Mouse (Mus musculus) heart, embryonic 13.5 days (tissue): ENCODE data around the gene Klhl32. TPM values are rescaled to one million over a fixed set of nuclear protein-coding genes. Genes with fewer than 3 reads are reported as not detected.

Experiments used
- ATAC-seq: fragments of 200-750 bp; cut with Nextera tagmentation; 2 replicates; pipeline ENCODE4 v1.8.0; 2017; ENCODE audit warnings: moderate TSS enrichment; ENCODE audit not compliant: insufficient number of reproducible peaks, low FRiP score, low TSS enrichment; ENCODE audit errors: extremely low read depth
- H3K27ac ChIP-seq: fragments of 300-500 bp; sonication (generic); replicated peaks from 2 replicates; pipeline ENCODE4 v1.5.1; 2015; ENCODE audit warnings: moderate library complexity, mild to moderate bottlenecking, inconsistent platforms
- H3K27me3 ChIP-seq: fragments of 300-500 bp; sonication (generic); replicated peaks from 2 replicates; pipeline ENCODE4 v1.6.1; 2015; ENCODE audit warnings: mild to moderate bottlenecking, inconsistent platforms
- H3K36me3 ChIP-seq: fragments of 300-500 bp; sonication (generic); 2 replicates; pipeline ENCODE4 v1.6.1; 2015; ENCODE audit warnings: mild to moderate bottlenecking, inconsistent platforms
- H3K4me1 ChIP-seq: fragments of 300-500 bp; sonication (generic); 2 replicates; pipeline ENCODE4 v1.6.1; 2015; ENCODE audit warnings: inconsistent platforms
- H3K4me2 ChIP-seq: fragments of 300-500 bp; sonication (generic); 2 replicates; pipeline ENCODE4 v1.6.1; 2015; ENCODE audit warnings: inconsistent platforms, mild to moderate bottlenecking, moderate library complexity
- H3K4me3 ChIP-seq: fragments of 300-500 bp; sonication (generic); 2 replicates; pipeline ENCODE4 v1.5.1; 2015; ENCODE audit warnings: moderate library complexity, mild to moderate bottlenecking, inconsistent platforms
- H3K9ac ChIP-seq: fragments of 300-500 bp; sonication (generic); 2 replicates; pipeline ENCODE4 v1.6.1; 2015; ENCODE audit warnings: inconsistent platforms, mild to moderate bottlenecking, moderate library complexity
- H3K9me3 ChIP-seq: fragments of 300-500 bp; sonication (generic); 2 replicates; pipeline ENCODE4 v1.6.1; 2016; ENCODE audit warnings: inconsistent platforms
- WGBS: fragments of 180-500 bp; shearing (Covaris S2); methylation state at CpG from one replicate; pipeline ENCODE4 v1.1.7; 2015; ENCODE audit warnings: mixed read lengths; 5-methylcytosine and 5-hydroxymethylcytosine counted together
- polyA plus RNA-seq: library from polyadenylated mRNA; unstranded; fragments of >200 nt; fragmentation: Nextera tagmentation; extraction: Ambion mirVana; gene quantifications from 2 replicates; pipeline ENCODE4 v1.2.1, GENCODE M21; 2015

The Klhl32 gene
- polyA plus RNA-seq, 1 experiment from 2014 or later, result 2.9 TPM

DNA sequence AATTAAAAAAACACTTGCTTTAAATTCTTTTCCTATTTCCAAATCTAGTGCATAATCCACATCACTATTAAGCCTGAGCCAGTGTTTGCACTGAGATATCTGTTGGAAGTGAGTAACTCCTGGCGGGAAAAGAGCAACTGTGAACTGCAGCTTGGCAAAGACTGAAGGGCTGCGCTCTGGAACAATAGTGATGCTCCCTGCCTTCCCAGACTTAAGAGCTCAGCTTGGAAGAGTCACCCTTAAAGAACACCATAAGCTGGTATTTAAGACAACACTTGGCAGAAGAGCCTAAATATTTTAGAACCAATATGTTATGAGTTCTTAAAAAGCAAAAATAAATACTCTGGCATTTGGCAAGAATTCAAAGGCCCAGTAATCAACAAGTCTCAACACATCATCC is 55.7 kb downstream of the Klhl32 start:
- no peak overlapping the region for H3K9ac ChIP-seq
- H3K27ac ChIP-seq, result no peak overlapping the region
- H3K4me2 ChIP-seq, result no peak overlapping the region
- H3K9me3 ChIP-seq, result no peaks in the 10 kb centered on the region
- ATAC-seq, result no peak
- no peaks in the 10 kb centered on the region for H3K36me3 ChIP-seq
- H3K4me3 ChIP-seq, result no peak overlapping the region
- WGBS, result 84% methylated on average over 2 of the region's 2 CpGs
- no peaks in the 10 kb centered on the region for H3K27me3 ChIP-seq
- peaks cover 13% of the 10 kb centered on the region; the same call in 1 of the 2 replicates for H3K4me1 ChIP-seq

DNA sequence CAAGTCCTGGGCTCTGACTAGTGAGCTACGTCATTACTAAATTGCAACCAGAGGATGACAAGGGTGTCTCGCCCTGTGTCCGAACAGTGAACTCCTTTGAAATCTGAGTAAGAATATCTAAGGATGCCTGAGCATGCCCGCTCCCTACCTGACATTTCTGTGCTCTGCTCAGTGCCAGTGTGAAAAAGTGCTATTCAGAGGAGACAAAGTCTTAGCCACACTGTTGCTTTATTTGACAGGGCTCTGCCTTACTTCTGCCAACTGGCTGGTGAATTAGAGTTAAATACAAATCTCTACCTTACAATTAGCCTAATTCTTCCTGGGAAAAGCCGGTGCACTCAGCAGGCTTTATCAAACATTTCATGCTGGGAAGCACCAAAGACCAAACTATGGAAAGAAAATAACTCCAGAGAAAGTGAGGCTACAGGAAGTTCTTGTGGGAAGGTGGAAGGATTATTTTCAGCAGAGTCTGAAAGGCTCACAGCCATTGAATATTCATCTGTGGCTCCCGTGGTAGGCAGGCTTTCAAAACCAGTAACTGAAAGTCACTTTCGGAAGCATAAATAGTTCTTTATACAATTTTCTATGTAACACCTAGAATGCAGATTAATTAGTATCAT is 57.1 kb downstream of the Klhl32 start:
- Histone ChIP-seq H3K9me3 (no peaks in the 10 kb centered on the region), H3K9ac (no peak overlapping the region), H3K4me2 (no peak overlapping the region), H3K4me3 (no peak overlapping the region), H3K36me3 (no peaks in the 10 kb centered on the region), H3K27ac (no peak overlapping the region), H3K27me3 (no peaks in the 10 kb centered on the region), H3K4me1 (peaks cover 16% of the 10 kb centered on the region)
- WGBS, result 50% methylated on average over 7 of the region's 7 CpGs
- no peak for ATAC-seq

DNA sequence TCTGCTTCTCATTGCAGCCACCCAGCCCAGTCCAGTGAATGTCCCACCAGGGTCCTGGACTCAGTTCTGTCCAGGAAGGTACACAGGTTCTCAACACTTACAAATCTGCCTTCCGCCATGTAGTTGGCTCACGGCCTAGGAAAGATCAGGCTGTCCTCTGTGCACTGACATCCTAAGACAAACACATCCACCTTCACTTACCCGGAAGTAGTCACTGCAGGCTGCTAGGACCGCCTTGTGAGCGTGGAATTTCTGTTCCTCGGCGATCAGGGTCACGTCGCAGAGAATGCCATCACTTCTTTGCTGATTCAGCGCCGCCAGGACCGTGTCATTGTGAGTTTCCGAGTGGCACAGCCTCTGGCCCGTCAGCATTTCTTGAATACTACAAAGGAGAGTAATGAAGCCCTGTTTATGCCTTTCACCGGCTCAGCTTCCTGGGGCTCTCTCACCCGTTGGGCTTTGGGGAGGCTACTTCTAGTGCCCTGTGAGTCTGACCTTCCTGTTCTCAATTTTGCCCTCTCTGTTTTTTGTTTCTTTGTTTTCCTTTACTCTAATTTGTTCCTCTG is 58.4 kb downstream of the Klhl32 start:
- Histone ChIP-seq H3K27me3 (no peaks in the 10 kb centered on the region), H3K4me2 (peak overlapping the region; percentile 61), H3K9me3 (no peaks in the 10 kb centered on the region), H3K4me3 (peak overlapping the region; percentile 36), H3K27ac (peak overlapping the region; percentile 53; the same call in 1 of the 2 replicates), H3K9ac (peak overlapping the region; percentile 48), H3K4me1 (peaks cover 16% of the 10 kb centered on the region), H3K36me3 (no peaks in the 10 kb centered on the region)
- ATAC-seq, result no peak
- 31% methylated on average over 16 of the region's 16 CpGs for WGBS

DNA sequence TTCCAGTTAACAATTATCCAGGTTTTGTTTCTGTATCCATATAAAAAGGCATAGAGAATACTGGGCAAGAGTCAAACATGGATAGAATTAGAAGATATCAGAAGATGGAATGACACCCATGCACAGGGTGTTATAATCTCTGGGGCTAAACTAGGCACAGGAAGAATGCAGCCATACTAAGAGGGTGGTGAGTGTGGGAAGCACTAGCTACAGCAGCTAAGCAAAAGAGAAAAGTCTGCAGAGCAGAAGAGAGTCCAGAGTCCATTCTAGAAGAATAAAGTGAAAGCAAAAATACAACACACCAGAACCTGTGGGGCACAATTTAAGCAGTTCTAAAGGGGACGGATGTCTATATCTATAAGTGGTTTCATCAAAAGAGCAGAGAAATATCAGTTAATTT is 61.6 kb downstream of the Klhl32 start:
- Histone ChIP-seq H3K9ac (no peak overlapping the region), H3K4me2 (peak overlapping the region; percentile 27), H3K9me3 (no peaks in the 10 kb centered on the region), H3K36me3 (no peaks in the 10 kb centered on the region), H3K27me3 (no peaks in the 10 kb centered on the region), H3K4me1 (peaks cover 13% of the 10 kb centered on the region), H3K27ac (peak overlapping the region; percentile 45), H3K4me3 (no peak overlapping the region)
- no peak for ATAC-seq
- 48% methylated on average over 1 of the region's 1 CpGs for WGBS

DNA sequence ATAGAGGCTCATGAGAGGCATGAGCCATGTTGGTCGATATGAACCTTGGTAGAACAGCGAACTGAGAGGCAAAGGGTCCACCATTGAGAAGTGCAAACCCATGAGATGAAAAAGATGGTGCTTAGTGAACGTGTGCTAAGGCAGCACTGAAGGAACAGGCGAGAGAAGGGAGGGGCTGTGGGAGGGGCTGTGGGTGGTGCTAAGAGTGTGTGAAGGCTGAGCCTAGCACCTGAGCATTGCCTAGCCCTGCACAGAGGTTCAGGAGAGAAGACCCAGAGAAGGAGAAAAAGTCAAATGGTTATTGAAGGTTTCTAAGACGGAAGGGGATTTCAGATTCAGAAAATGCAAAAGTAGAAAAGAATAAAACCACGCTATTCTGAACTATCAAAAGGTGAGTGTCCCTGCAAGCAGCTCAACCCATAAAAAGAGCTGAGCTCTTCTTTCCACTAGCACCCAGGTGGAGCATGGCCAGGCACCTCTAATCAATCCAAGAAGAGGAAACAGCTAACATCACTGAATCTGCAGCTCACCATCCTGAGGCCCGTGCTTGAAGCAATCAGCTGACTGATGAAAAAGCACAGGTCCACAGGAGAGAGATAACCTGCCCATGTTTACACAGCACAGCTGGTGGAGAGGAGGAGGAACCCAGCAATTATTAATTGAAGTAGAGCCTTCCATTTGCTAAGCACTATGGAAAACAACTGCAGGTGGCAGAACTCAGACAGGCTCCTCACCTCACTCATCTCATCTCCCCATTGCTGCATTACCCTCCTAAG is 65.0 kb downstream of the Klhl32 start:
- 52% methylated on average over 7 of the region's 7 CpGs for WGBS

DNA sequence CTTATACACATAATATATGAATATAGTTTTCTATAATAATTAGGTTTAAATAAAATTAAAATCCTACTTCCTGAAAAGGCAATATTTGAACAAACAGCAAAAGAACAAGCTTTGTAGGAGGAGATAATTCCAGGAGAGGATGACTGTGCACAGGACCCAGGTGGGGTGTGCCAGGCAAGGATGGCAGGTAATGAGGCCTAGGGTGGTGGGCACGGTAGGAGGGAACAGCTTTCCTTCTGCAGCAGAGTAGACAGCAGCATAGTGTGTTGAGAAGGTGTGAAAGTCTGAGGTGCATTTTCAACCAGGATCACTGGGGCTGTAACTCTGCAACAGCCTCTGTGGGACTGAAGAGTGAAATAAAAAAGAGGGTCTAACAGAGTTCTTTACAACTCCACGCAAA is 85.0 kb downstream of the Klhl32 start:
- 72% methylated on average over 2 of the region's 2 CpGs for WGBS
- Histone ChIP-seq H3K27ac (no peak overlapping the region), H3K9ac (no peak overlapping the region), H3K4me2 (no peak overlapping the region), H3K4me3 (no peak overlapping the region), H3K4me1 (no peaks in the 10 kb centered on the region), H3K36me3 (no peaks in the 10 kb centered on the region), H3K9me3 (no peaks in the 10 kb centered on the region), H3K27me3 (no peaks in the 10 kb centered on the region)
- ATAC-seq, result no peak

More for the DNA sequence above, 65.0 kb downstream of the Klhl32 start:
- no peak overlapping the region for H3K27ac ChIP-seq
- no peak overlapping the region for H3K4me2 ChIP-seq
- H3K4me1 ChIP-seq, result peaks cover 3% of the 10 kb centered on the region; the same call in 1 of the 2 replicates
- H3K27me3 ChIP-seq, result no peaks in the 10 kb centered on the region
- no peak overlapping the region for H3K9ac ChIP-seq
- ATAC-seq, result no peak
- no peaks in the 10 kb centered on the region for H3K9me3 ChIP-seq
- no peak overlapping the region for H3K4me3 ChIP-seq
- no peaks in the 10 kb centered on the region for H3K36me3 ChIP-seq

DNA sequence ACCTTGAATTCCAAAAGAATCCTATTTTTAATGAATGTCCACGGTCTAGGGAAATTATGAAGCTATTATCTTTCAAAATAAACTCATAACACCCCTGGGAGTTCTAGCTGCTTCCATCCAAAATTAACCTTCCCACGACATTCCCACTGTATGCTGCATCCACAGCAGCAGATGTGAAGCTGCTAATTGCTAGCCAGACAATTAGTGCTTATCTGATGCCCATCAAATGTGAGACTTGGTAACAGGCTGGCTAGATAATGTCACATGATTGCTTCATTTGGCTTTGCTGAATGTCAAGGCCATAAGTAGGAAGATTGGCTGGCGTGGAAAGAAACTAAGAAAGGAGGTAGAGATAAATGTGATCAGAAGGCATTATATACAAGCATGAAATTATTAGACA is 85.5 kb downstream of the Klhl32 start:
- no peak for ATAC-seq
- WGBS, result 54% methylated on average over 3 of the region's 3 CpGs
- no peak overlapping the region for H3K27ac ChIP-seq
- no peak overlapping the region for H3K4me3 ChIP-seq
- no peaks in the 10 kb centered on the region for H3K9me3 ChIP-seq
- no peaks in the 10 kb centered on the region for H3K4me1 ChIP-seq
- no peak overlapping the region for H3K4me2 ChIP-seq
- H3K27me3 ChIP-seq, result no peaks in the 10 kb centered on the region
- H3K36me3 ChIP-seq, result no peaks in the 10 kb centered on the region
- H3K9ac ChIP-seq, result no peak overlapping the region

DNA sequence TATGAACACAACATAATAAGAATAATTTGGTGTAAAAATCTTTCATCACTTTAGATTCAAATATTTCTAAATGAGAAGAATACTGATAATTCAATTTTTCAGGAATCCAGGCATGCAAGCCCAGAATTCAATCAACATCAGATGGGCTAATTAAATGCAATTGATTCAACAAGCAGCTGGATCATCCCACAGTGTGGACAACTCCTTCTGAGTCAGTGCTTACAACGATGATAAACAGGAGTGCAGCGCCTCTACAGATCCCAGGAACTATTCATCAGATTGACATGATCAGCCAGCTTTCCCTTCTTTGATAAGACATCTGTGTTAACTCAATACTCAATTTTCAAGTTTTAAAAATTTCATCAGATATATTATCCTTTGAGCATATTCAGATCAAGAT is 86.4 kb downstream of the Klhl32 start:
- Histone ChIP-seq H3K4me1 (no peaks in the 10 kb centered on the region), H3K27me3 (no peaks in the 10 kb centered on the region), H3K9me3 (no peaks in the 10 kb centered on the region), H3K9ac (no peak overlapping the region), H3K4me3 (no peak overlapping the region), H3K36me3 (no peaks in the 10 kb centered on the region), H3K4me2 (no peak overlapping the region), H3K27ac (no peak overlapping the region)
- WGBS, result 71% methylated on average over 2 of the region's 2 CpGs
- no peak for ATAC-seq

DNA sequence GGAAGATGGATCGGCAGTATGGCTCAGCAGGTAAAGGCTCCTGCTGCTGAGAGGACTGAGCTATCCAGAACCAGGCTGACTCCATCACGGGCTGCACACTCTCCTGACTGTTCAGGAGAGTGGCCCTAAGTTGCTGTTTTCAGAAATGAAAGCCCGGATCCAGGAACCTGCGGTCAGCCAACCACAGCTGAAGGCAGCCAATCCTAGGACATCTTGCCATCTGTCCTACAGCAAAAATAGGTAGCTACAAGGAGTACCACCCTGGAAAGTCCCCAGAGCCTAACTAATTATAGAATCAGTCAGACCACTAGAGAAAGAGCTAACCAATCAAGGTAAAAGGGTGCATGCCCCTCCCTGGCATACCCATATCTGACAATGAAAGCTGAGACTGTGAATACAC is 87.5 kb downstream of the Klhl32 start:
- ATAC-seq, result no peak
- Histone ChIP-seq H3K27ac (no peak overlapping the region), H3K4me1 (no peaks in the 10 kb centered on the region), H3K36me3 (no peaks in the 10 kb centered on the region), H3K4me3 (no peak overlapping the region), H3K9ac (no peak overlapping the region), H3K27me3 (no peaks in the 10 kb centered on the region), H3K9me3 (no peaks in the 10 kb centered on the region), H3K4me2 (no peak overlapping the region)
- 73% methylated on average over 4 of the region's 4 CpGs for WGBS

DNA sequence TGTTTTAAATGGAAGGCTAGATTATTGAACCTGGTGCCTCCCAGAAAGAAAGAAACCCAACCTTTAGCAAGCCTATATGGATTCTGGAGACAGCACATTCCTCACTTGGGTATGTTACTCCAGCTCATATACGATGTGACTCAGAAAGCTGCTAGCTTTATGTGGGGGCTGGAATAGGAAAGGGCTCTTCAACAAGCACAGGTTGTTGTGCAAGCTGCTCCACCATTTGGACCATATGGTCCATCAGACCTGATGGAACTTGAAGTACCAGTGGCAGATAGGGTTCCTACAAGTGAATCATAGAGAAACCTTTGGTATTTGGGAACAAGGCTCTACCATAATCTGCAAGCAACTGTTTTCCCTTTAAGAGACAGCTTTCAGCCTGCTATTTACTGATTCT is 92.0 kb downstream of the Klhl32 start:
- no peak overlapping the region for H3K27ac ChIP-seq
- H3K4me1 ChIP-seq, result no peaks in the 10 kb centered on the region
- H3K4me3 ChIP-seq, result no peak overlapping the region
- no peak for ATAC-seq
- no peaks in the 10 kb centered on the region for H3K36me3 ChIP-seq
- no peak overlapping the region for H3K9ac ChIP-seq
- H3K27me3 ChIP-seq, result no peaks in the 10 kb centered on the region
- no peaks in the 10 kb centered on the region for H3K9me3 ChIP-seq
- WGBS, result 78% methylated on average over 1 of the region's 1 CpGs
- H3K4me2 ChIP-seq, result no peak overlapping the region

DNA sequence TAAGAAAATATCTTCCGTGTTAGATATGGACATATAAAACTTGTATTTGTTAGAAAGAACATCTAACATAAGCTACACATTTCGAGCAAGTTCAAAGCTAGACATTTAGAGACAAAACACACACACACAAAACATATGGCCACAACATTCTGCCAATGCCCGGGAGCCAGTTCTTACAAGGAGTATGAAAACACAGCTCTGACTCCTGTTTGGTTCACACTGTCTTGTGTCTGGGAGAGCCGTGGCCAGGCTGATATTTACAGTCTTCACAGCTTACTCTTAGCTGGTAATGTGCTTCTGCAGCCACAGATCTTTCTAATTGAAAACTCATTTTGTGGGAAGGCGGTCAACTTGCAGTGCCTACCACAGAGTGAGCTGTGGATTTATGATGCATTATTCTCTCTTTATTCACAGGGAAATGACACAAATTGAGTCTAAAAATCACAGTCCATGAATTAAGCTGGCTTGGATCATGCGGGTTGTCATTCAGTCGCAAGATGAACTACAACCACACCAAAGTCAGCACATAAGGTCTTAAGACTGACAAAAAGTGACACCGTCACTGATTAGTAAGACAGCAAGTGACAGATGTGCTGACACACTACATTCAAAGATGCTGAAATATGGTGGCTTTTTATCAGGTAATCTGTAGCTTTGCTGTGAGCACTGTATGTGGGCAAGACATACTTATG is 98.3 kb downstream of the Klhl32 start:
- ATAC-seq, result no peak
- Histone ChIP-seq H3K4me1 (no peaks in the 10 kb centered on the region), H3K27ac (no peak overlapping the region), H3K36me3 (no peaks in the 10 kb centered on the region), H3K9me3 (no peaks in the 10 kb centered on the region), H3K4me2 (no peak overlapping the region), H3K27me3 (no peaks in the 10 kb centered on the region), H3K4me3 (no peak overlapping the region), H3K9ac (no peak overlapping the region)
- 78% methylated on average over 8 of the region's 8 CpGs for WGBS
